Mouse (Mus musculus) G1E-ER4 (cell line): ENCODE data around the gene Hipk2. TPM values are rescaled to one million over a fixed set of nuclear protein-coding genes. Genes with fewer than 3 reads are reported as not detected.

Experiments
- GATA1 ChIP-seq: IDR thresholded peaks from one replicate; pipeline ENCODE4 v1.8.0; 2012; ENCODE audit warnings: low read length, inconsistent platforms
- polyA plus RNA-seq: library from polyadenylated mRNA; stranded (reverse); fragments of >175 nt; gene quantifications from 2 replicates; pipeline ENCODE4 v1.2.3, GENCODE M21; 2012

Gene Hipk2
- polyA plus RNA-seq, 1 experiment, result 40.6 TPM

DNA sequence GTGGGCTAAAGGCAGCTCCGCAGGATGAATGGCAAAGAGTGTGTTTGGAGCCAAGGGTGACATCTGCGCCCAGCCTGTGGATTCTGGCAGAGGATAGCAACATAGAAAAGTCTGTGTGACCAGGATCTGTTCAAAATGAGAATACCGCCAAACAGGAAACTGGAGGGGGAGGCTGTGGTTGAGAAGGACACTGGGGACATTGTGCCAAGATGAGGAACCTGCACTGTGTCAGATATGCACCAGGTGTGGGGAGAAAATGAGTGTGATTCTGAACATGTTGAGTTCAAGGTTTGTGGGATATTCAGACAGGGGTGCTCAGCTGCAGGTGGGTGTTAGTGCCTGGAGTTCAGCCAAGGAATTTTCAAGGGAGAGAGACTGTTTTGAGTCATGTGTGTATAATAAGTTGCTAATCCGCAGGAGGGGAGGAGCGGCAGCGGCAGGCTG, 6.8 kb upstream of the Hipk2 start:
- TF ChIP-seq GATA1, result no peak

DNA sequence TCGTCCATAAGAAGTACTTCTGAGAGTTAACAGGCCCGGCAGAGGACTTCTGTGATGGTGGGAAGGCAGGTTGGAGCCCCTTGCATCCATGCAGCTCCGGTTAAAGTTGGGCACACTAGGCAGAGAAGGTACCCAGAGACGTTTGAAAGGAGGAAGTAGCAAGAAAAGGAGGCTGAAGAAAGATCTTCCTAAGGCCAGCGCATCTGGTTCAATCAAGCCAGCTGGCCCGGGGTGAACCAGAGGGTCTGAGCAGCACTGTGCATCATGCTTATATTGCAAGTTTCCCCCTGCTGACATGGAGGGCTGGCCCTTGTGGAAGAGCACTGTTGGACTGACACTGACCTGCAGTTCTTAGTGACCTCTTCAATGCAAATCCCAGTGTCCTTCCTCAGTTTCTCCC, 6.0 kb upstream of the Hipk2 start:
- TF ChIP-seq GATA1, result no peak

DNA sequence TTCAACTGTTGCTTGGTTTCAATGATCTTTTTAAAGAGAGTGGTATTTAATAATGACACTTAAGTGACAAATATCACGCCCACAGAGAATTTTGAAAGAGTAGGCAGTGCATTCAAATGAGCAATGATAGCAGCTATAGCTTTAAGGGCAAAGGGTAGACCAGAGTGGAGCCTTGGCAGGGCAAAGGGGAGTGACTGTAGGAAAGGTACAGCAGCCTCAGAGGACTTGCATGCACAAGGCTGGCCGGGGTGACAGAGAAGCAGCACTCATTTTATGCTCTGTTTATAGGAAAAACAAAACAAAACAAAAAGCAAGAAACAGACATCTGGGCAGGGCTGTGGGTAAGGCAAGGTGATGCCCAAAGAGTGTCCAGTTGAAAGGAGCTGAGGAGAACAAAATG, 5.5 kb upstream of the Hipk2 start:
- no peak for TF ChIP-seq GATA1

DNA sequence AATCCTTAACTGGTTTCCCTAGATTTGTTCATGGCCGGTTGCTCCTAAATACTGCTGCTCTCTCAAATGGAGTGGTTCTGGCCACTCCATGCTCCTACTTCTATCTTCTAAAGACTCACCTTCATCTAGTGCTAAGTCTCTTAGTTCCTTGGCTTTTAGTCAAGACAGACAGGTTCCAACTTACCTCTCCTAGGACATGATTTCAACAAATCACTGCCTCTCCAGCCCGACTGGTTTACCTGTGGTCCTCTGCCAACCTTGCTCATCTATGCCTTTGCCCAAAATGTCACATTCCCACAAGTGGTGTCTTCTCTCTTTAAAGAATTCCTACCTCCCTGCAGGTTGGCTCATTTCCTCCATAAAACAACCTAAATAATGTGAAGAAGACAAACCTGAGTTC, 1.7 kb upstream of the Hipk2 start:
- TF ChIP-seq GATA1, result no peak

DNA sequence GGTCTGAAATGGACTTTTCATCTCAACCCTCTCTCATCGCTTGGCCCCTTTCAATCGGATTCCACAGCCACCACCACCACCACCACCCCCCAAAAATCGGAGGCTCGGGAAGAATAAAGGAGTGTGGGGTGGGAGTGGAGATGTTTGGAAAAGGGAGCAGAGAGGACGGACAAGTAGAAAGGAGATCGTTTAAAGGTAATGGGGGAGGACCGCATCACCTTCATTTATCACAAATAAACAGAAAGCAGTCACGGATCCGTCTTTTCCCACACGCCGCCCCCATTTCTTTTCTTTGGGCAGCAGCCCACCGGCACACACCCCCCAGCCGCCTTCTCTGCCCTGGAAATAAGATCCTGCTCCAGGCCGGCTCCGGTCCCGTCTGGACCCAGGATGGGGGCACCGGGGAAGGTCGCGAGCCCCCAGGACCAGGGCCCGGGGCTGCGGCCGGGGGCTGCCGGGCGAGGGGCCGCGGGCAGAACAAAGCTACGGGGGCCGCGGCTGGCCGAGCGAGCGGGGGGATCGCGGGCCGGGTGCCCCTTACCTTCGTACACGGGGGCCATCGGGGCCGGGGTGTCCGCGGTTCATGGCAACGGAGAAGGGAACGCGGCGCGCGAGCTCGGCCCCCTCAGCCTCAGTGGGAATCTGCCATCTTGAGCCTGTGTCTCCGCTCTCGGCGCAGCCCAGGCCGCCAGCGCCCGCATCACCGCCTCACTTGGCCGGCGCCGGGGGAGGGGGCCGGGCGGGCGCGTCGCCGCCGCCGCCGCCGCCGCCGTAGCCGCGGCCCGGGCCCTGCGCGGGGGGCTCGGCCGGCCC, 501 bp downstream of the Hipk2 start, which contains the start of gene Tbxas1:
Gene Tbxas1, plus strand, starts transcription at position 147 of the 813 bp plus-strand sequence.
- TF ChIP-seq GATA1, result no peak

DNA sequence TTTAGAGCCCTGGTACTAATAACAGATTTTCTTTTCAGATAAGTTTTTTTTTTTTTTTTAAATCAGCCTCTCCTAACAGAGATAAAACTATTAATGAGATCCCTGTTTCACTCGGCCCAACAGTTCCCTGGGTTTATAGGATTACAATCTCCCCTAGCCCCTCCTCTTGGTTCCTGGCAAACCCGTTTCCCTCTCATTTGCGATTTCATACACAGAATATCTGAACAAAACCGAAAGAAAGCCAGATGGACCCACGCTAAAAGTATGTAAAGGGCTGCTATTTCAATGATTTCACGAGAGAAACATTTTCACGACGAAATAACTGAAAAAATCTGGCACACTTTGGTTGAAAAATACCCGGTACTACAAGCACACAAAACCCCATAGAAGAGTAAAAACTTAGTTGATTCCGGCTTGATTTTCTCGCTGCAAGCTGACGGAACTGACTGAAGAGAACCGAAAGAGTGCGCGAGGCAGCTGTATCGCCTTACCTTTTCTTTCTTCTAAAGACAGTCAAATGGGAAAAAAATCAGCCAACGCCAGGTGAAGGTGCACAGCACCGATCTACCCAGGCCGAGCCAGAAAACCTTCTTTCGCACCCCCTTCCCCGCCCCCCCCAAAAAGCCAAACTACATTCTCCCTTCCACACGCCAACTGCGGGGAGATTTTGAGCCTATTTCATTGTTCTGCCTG, 1.3 kb downstream of the Hipk2 start:
- TF ChIP-seq GATA1, result no peak

- TF ChIP-seq GATA1, result no peak
These were observed 1.9 kb downstream of the Hipk2 start for GRCm38 (mm10) chr6:38874035-38874434.

DNA sequence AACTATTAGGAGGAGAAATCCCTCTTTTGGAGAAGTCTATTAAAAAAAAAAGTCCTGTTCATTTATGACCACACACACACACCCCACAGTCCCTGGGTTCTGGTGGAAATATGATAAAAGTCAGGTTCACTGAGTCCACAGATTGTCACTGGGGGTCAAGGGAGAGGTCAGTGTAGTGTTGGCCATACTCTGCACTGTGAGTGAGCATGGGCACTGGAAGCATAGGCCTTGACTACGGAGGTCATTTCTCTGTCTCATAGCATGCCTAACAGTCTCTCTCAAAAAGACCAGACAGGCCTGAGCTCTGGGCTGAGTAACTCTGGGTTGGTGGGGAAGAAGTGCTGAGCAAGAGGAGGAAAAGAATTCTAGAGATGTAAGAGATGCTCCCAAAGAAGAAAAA, 2.6 kb downstream of the Hipk2 start:
- TF ChIP-seq GATA1, result no peak

DNA sequence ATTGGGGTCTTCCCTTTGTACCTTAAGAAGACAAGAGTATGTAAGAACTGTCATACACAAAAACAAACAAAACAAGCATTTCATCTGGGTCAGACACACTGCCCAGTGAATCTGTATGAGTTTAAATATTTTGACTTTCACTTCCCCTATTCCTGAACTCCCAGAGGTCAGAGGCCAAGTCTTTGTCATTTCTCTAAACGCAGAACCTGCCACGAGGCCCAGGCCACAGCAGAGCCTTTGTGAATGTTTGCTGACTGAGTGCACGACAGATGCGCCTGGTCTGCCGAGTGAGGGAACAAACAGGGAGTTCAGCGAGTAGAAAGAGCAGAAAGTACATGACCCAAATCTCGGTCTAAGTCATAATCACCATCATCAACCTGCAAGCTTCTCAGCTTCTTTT, 4.9 kb downstream of the Hipk2 start:
- no peak for TF ChIP-seq GATA1

DNA sequence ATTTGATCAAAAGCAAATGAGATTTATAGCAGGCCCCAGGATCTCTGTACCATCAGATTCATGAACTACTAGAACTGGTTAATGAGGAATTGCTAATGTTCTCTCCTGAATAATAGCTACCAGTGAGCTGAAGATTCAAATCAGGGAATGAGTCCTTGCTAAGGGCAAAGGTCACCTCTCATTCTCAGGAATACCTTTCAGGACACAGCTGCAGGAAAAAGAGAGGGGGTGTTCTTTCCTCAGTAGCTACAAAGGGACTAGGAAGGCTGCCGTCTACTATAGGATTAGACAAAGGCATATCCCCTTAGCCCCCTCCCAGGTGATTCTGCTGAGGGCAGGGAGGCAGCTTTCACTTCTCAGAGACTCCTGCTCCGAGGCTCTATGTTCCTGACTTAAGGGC, 5.9 kb downstream of the Hipk2 start:
- no peak for TF ChIP-seq GATA1

DNA sequence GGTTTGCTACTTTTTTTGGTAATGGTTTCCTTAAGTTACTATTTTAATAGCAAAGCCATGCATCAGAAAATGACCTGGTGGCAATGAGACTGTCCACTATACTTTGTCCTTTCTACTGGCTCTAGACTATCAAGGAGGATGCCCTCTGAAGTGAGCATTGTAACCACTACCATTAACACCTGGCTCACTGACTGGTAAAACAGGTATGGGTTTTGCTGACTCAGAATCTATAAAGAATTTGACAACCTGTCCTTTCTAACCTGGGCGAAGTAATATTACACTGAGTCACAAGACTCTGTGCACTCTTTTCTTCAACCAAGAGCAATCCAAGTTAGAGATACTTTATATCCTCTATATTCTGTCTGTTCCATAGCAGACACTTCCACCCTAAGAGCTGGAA, 7.0 kb downstream of the Hipk2 start:
- TF ChIP-seq GATA1, result no peak

DNA sequence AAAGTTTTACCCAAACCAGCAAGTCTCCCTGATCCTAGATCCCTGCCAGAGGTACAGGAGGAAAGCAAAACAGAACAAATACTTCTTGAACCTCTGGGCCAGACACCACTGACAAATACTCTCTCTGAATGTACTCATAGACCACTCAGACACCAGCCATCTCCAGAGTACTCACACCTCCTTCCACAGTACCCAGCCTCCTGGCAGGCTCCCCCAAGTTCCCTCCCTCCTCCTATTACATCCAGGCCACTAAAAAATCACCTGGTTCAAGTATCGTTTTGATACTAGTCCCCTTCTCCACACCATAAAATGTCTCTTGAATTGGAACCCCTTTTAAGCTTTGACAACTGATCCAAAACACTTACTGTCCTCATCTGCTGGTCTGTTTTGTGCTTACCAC, 8.7 kb downstream of the Hipk2 start:
- no peak for TF ChIP-seq GATA1

GRCm38 (mm10) chr6:38866761-38867160, 9.2 kb downstream of the Hipk2 start:
- TF ChIP-seq GATA1, result no peak

DNA sequence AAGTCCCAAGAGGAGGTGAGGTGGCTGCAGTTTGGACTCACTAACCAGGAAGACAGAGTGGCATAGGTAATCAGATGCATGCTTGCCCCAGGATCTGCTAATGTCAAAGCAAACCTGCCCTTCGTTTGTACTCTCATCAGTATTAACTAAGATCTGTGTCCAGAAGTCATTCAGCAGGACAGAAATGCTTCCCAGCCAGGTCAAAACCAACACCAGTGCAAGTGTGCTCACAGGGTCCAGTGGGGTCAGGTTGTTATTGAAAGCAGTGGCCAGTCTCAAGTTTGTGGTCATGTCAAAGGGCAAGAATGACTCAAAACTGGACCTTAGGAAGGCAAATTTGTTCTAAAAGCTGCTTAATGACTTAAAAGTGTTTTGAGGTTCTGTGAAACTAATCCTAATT, 9.6 kb downstream of the Hipk2 start:
- TF ChIP-seq GATA1, result no peak

DNA sequence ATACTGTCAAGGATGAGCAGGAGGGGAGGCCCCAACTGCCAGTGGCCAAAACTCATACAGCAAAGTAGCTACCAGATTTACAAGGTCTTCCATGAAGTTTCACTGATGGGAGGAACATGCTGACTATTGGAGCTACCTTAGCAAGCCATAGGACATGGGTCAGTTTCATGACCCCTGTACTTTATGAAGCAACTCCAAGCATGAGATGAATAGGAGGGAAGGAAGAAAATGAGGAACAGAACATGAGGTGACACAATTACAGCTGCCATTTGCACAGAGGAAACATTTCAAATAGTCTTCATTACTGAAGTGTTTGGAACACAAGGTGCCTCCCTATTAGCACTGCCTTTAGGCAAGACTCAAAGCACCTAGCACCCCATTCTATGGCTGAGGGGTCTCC, 10.2 kb downstream of the Hipk2 start:
- no peak for TF ChIP-seq GATA1

- no peak for TF ChIP-seq GATA1
These were observed 12.4 kb downstream of the Hipk2 start for GRCm38 (mm10) chr6:38863595-38863994.

DNA sequence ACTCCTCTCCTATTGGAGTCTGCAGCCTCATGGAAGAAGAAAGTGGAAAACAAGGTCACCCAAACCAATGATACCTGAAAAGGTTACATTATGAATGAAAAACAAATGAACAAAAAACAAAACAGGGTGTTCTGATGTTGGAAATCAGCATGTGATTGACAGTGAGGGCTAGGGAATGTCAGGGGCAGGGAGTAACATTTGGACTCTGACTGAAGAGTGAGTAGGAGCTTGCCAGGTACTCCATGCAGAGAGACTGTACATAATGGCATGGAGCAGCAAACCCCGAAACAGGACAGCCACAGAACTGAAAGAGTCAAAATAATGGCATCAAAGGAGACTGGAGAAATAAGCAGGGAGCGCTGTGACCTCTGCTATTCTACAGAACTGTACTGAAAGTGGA, 15.7 kb downstream of the Hipk2 start:
- TF ChIP-seq GATA1, result no peak
